Mouse (Mus musculus) midbrain, postnatal 0 days (tissue): ENCODE measurements at regions not wholly inside any gene's neighbourhood (a gene's known extent, or its start where the extent isn't known, plus 50 kb on each side); places are given as distances from the start of the nearest gene placed in this dataset.

Experiments used
- ATAC-seq: fragments of 200-750 bp; cut with Nextera tagmentation; 2 replicates; pipeline ENCODE4 v1.8.0; 2017; ENCODE audit warnings: moderate number of reproducible peaks, mild to moderate bottlenecking, moderate TSS enrichment, moderate library complexity; ENCODE audit not compliant: low FRiP score
- DNase-seq: peaks from one replicate; pipeline ENCODE4 v3.0.0-alpha.2; 2015; ENCODE audit warnings: low spot score
- H3K27ac ChIP-seq: fragments of 300-500 bp; sonication (generic); 2 replicates; pipeline ENCODE4 v1.5.1; 2014; ENCODE audit warnings: low read depth, mild to moderate bottlenecking, low read length, mixed read lengths
- H3K27me3 ChIP-seq: fragments of 300-500 bp; sonication (generic); 2 replicates; pipeline ENCODE4 v1.6.1; 2014; ENCODE audit warnings: low read length, control low read depth, mixed read lengths; ENCODE audit not compliant: insufficient read depth
- H3K36me3 ChIP-seq: fragments of 300-500 bp; sonication (generic); 2 replicates; pipeline ENCODE4 v1.6.1; 2014; ENCODE audit warnings: low read length, control low read depth, mixed read lengths; ENCODE audit not compliant: insufficient read depth
- H3K4me1 ChIP-seq: fragments of 300-500 bp; sonication (generic); 2 replicates; pipeline ENCODE4 v1.6.1; 2014; ENCODE audit warnings: mild to moderate bottlenecking, control low read depth, antibody characterized with exemption, low read length, mixed read lengths; ENCODE audit not compliant: insufficient read depth
- H3K4me2 ChIP-seq: fragments of 300-500 bp; sonication (generic); 2 replicates; pipeline ENCODE4 v1.6.1; 2014; ENCODE audit warnings: low read depth, mild to moderate bottlenecking, low read length, mixed read lengths; ENCODE audit not compliant: poor library complexity, severe bottlenecking
- H3K4me3 ChIP-seq: fragments of 300-500 bp; sonication (generic); 2 replicates; pipeline ENCODE4 v1.5.1; 2014; ENCODE audit warnings: low read depth, mild to moderate bottlenecking, low read length, moderate library complexity
- H3K9ac ChIP-seq: fragments of 300-500 bp; sonication (generic); replicated peaks from 2 replicates; pipeline ENCODE4 v1.6.1; 2014; ENCODE audit warnings: mild to moderate bottlenecking, low read length, moderate library complexity, mixed read lengths; ENCODE audit not compliant: poor library complexity, severe bottlenecking
- H3K9me3 ChIP-seq: fragments of 300-500 bp; sonication (generic); 2 replicates; pipeline ENCODE4 v1.6.1; 2016; ENCODE audit warnings: low read length, control low read depth
- CTCF ChIP-seq: IDR thresholded peaks from 2 replicates; pipeline ENCODE4 v1.5.1; 2016; ENCODE audit warnings: antibody characterized with exemption, mild to moderate bottlenecking
- WGBS: fragments of 180-500 bp; shearing (Covaris S2); extraction: QIAGEN DNeasy Blood & Tissue Kit; methylation state at CpG from one replicate; pipeline ENCODE4 v1.1.7; 2014; 5-methylcytosine and 5-hydroxymethylcytosine counted together

- 59% methylated on average over 1 of the region's 1 CpGs for WGBS
These were observed 604.5 kb upstream of the Rgs18 start for GRCm38 (mm10) chr1:145379739-145380138.

GRCm38 (mm10) chr1:145377031-145377430 lies 601.8 kb upstream of the Rgs18 start:
- 85% methylated on average over 2 of the region's 2 CpGs for WGBS
- TF ChIP-seq CTCF = no peak
- ATAC-seq = no peak
- no peaks in the 10 kb centered on the region for H3K27me3 ChIP-seq
- no peaks in the 10 kb centered on the region for H3K4me1 ChIP-seq
- no peaks in the 10 kb centered on the region for H3K36me3 ChIP-seq
- H3K9me3 ChIP-seq = no peaks in the 10 kb centered on the region
- H3K27ac ChIP-seq = no peak overlapping the region
- H3K4me2 ChIP-seq = no peak overlapping the region
- H3K4me3 ChIP-seq = no peak overlapping the region
- no peak for DNase-seq
- H3K9ac ChIP-seq = no peak overlapping the region

More at GRCm38 (mm10) chr1:145379739-145380138, 604.5 kb upstream of the Rgs18 start:
- no peaks in the 10 kb centered on the region for H3K36me3 ChIP-seq
- H3K4me2 ChIP-seq = no peak overlapping the region
- H3K27me3 ChIP-seq = no peaks in the 10 kb centered on the region
- no peak overlapping the region for H3K4me3 ChIP-seq
- no peak for TF ChIP-seq CTCF
- H3K4me1 ChIP-seq = no peaks in the 10 kb centered on the region
- DNase-seq (peak; percentile 9), ATAC-seq (no peak)
- no peak overlapping the region for H3K9ac ChIP-seq
- no peaks in the 10 kb centered on the region for H3K9me3 ChIP-seq
- no peak overlapping the region for H3K27ac ChIP-seq

GRCm38 (mm10) chr1:145376069-145376468 lies 600.8 kb upstream of the Rgs18 start:
- H3K27ac ChIP-seq = no peak overlapping the region
- 84% methylated on average over 2 of the region's 2 CpGs for WGBS
- no peaks in the 10 kb centered on the region for H3K4me1 ChIP-seq
- DNase-seq = no peak
- no peak overlapping the region for H3K4me2 ChIP-seq
- no peak overlapping the region for H3K4me3 ChIP-seq
- no peak for ATAC-seq
- H3K9me3 ChIP-seq = no peaks in the 10 kb centered on the region
- no peaks in the 10 kb centered on the region for H3K36me3 ChIP-seq
- H3K27me3 ChIP-seq = no peaks in the 10 kb centered on the region
- TF ChIP-seq CTCF = no peak
- no peak overlapping the region for H3K9ac ChIP-seq

GRCm38 (mm10) chr1:145363796-145364195 lies 588.6 kb upstream of the Rgs18 start:
- Histone ChIP-seq H3K4me2 (no peak overlapping the region), H3K27me3 (no peaks in the 10 kb centered on the region), H3K9me3 (no peaks in the 10 kb centered on the region), H3K4me3 (no peak overlapping the region), H3K36me3 (no peaks in the 10 kb centered on the region), H3K9ac (no peak overlapping the region), H3K27ac (no peak overlapping the region), H3K4me1 (no peaks in the 10 kb centered on the region)
- ATAC-seq (no peak), DNase-seq (no peak)
- no peak for TF ChIP-seq CTCF

GRCm38 (mm10) chr1:145344821-145345220 lies 569.6 kb upstream of the Rgs18 start:
- H3K9ac ChIP-seq = no peak overlapping the region
- H3K27me3 ChIP-seq = no peaks in the 10 kb centered on the region
- no peak overlapping the region for H3K4me2 ChIP-seq
- ATAC-seq (no peak), DNase-seq (no peak)
- H3K9me3 ChIP-seq = no peaks in the 10 kb centered on the region
- H3K4me1 ChIP-seq = no peaks in the 10 kb centered on the region
- no peaks in the 10 kb centered on the region for H3K36me3 ChIP-seq
- no peak for TF ChIP-seq CTCF
- H3K27ac ChIP-seq = no peak overlapping the region
- no peak overlapping the region for H3K4me3 ChIP-seq

- no peaks in the 10 kb centered on the region for H3K36me3 ChIP-seq
- H3K27ac ChIP-seq = no peak overlapping the region
- WGBS = 79% methylated on average over 1 of the region's 1 CpGs
- H3K4me3 ChIP-seq = no peak overlapping the region
- H3K9ac ChIP-seq = no peak overlapping the region
- no peaks in the 10 kb centered on the region for H3K9me3 ChIP-seq
- H3K4me2 ChIP-seq = no peak overlapping the region
- no peaks in the 10 kb centered on the region for H3K4me1 ChIP-seq
- DNase-seq (no peak), ATAC-seq (no peak)
- no peaks in the 10 kb centered on the region for H3K27me3 ChIP-seq
- TF ChIP-seq CTCF = no peak
These were observed 569.1 kb upstream of the Rgs18 start for GRCm38 (mm10) chr1:145344356-145344755.
